Mouse (Mus musculus) heart, adult 2 months (tissue): ENCODE measurements at regions not wholly inside any gene's neighbourhood (a gene's known extent, or its start where the extent isn't known, plus 50 kb on each side); places are given as distances from the start of the nearest gene placed in this dataset.

ENCODE experiments used
- DNase-seq, 2 experiments: peaks; one replicate each; pipeline ENCODE4 v3.0.0; 2021
- H3K27ac ChIP-seq: fragments of 200-600 bp; 2 replicates; pipeline ENCODE4 v1.8.1; 2022
- H3K27me3 ChIP-seq: fragments of 200-500 bp; 2 replicates; pipeline ENCODE4 v1.6.1; 2012; ENCODE audit warnings: mild to moderate bottlenecking, low read length, inconsistent platforms, mixed read lengths; ENCODE audit not compliant: control insufficient read depth, insufficient read depth
- H3K36me3 ChIP-seq: fragments of 200-500 bp; 2 replicates; pipeline ENCODE4 v1.6.1; 2012; ENCODE audit warnings: low read length, inconsistent platforms; ENCODE audit not compliant: control insufficient read depth, insufficient read depth
- H3K4me1 ChIP-seq: fragments of 200-500 bp; 2 replicates; pipeline ENCODE4 v1.6.1; 2011; ENCODE audit warnings: low read length; ENCODE audit not compliant: control insufficient read depth, insufficient read depth
- H3K4me3 ChIP-seq: fragments of 200-600 bp; 2 replicates; pipeline ENCODE4 v1.8.1; 2022
- H3K79me2 ChIP-seq: fragments of 200-500 bp; replicated peaks from 2 replicates; pipeline ENCODE4 v1.6.1; 2012; ENCODE audit warnings: mild to moderate bottlenecking, inconsistent platforms, low read length, moderate library complexity, mixed read lengths; ENCODE audit not compliant: control insufficient read depth, insufficient read depth
- H3K9ac ChIP-seq: fragments of 200-500 bp; 2 replicates; pipeline ENCODE4 v1.6.1; 2012; ENCODE audit warnings: low read depth, mild to moderate bottlenecking, control low read depth, inconsistent platforms, low read length, mixed read lengths
- CTCF ChIP-seq: fragments of 200-600 bp; IDR thresholded peaks from 2 replicates; pipeline ENCODE4 v1.8.1; 2022; ENCODE audit warnings: antibody characterized with exemption, mild to moderate bottlenecking, moderate library complexity
- EP300 ChIP-seq: fragments of 200-500 bp; IDR thresholded peaks from 2 replicates; pipeline ENCODE4 v1.6.1; 2011; ENCODE audit warnings: low read depth, low read length, control low read depth; ENCODE audit not compliant: insufficient read depth
- POLR2A ChIP-seq: fragments of 200-500 bp; IDR thresholded peaks from 2 replicates; pipeline ENCODE4 v1.6.1; 2011; ENCODE audit warnings: mild to moderate bottlenecking, low read depth, low read length, control low read depth; ENCODE audit not compliant: insufficient read depth
- WGBS: fragments of 180-500 bp; shearing (Covaris S2); methylation state at CpG from one replicate; pipeline ENCODE4 v1.1.7; 2018; 5-methylcytosine and 5-hydroxymethylcytosine counted together
- intact Hi-C: fragments of 180-260 bp; cut with DNase I; formaldehyde crosslinking; loops from one replicate; pipeline ENCODE4 v1.15.1; 2025

GRCm38 (mm10) chr13:46193131-46193530, 80.4 kb upstream of the Stmnd1 start:
- WGBS: 97% methylated on average over 1 of the region's 1 CpGs
- no peak overlapping the region for H3K9ac ChIP-seq
- no peak for TF ChIP-seq EP300
- no peak for TF ChIP-seq POLR2A
- no peak for TF ChIP-seq CTCF
- intact Hi-C loops: no loop called here
- no peak overlapping the region for H3K27ac ChIP-seq
- no peak overlapping the region for H3K4me3 ChIP-seq
- H3K27me3 ChIP-seq: no peaks in the 10 kb centered on the region
- no peaks in the 10 kb centered on the region for H3K79me2 ChIP-seq
- H3K36me3 ChIP-seq: no peaks in the 10 kb centered on the region
- DNase-seq: no peak
- H3K4me1 ChIP-seq: no peaks in the 10 kb centered on the region

GRCm38 (mm10) chr13:46189726-46190125, 83.8 kb upstream of the Stmnd1 start:
- intact Hi-C loops: no loop called here

GRCm38 (mm10) chr13:46182851-46183250, 90.7 kb upstream of the Stmnd1 start:
- 61% methylated on average over 8 of the region's 8 CpGs for WGBS
- no peak overlapping the region for H3K4me3 ChIP-seq

More at GRCm38 (mm10) chr13:46189726-46190125, 83.8 kb upstream of the Stmnd1 start:
- TF ChIP-seq CTCF: no peak
- no peak for TF ChIP-seq POLR2A
- TF ChIP-seq EP300: no peak
- H3K36me3 ChIP-seq: no peaks in the 10 kb centered on the region
- no peak overlapping the region for H3K4me3 ChIP-seq
- H3K9ac ChIP-seq: no peak overlapping the region
- 82% methylated on average over 2 of the region's 2 CpGs for WGBS
- no peaks in the 10 kb centered on the region for H3K4me1 ChIP-seq
- DNase-seq: no peak
- H3K27me3 ChIP-seq: no peaks in the 10 kb centered on the region
- no peak overlapping the region for H3K27ac ChIP-seq
- H3K79me2 ChIP-seq: no peaks in the 10 kb centered on the region

GRCm38 (mm10) chr13:46180606-46181133, 92.9 kb upstream of the Stmnd1 start:
- no peak overlapping the region for H3K4me3 ChIP-seq
- TF ChIP-seq POLR2A (no peak), CTCF (no peak)
- peak overlapping the region; percentile 7 for H3K27ac ChIP-seq
- WGBS: 30% methylated on average over 12 of the region's 12 CpGs
- intact Hi-C loops: loop anchor here (5.0 kb wide), 1 partner anchor 77 kb away; no protein-coding TSS in a partner anchor
- peaks cover 3% of the 10 kb centered on the region for H3K4me1 ChIP-seq
- no peaks in the 10 kb centered on the region for H3K36me3 ChIP-seq
- DNase-seq: peak; percentile 21 to 35
- H3K9ac ChIP-seq: no peak overlapping the region
- H3K79me2 ChIP-seq: no peaks in the 10 kb centered on the region
- H3K27me3 ChIP-seq: no peaks in the 10 kb centered on the region

More at GRCm38 (mm10) chr13:46182851-46183250, 90.7 kb upstream of the Stmnd1 start:
- Histone ChIP-seq H3K79me2 (no peaks in the 10 kb centered on the region), H3K27ac (no peak overlapping the region), H3K9ac (no peak overlapping the region), H3K36me3 (no peaks in the 10 kb centered on the region), H3K27me3 (no peaks in the 10 kb centered on the region), H3K4me1 (peaks cover 3% of the 10 kb centered on the region)
- intact Hi-C loops: loop anchor here (5.0 kb wide), 1 partner anchor 74 kb away; no protein-coding TSS in a partner anchor
- no peak for DNase-seq
- TF ChIP-seq EP300: no peak
- TF ChIP-seq CTCF: peak; percentile 77
- no peak for TF ChIP-seq POLR2A

- no peak for DNase-seq
- no peak overlapping the region for H3K9ac ChIP-seq
- no peaks in the 10 kb centered on the region for H3K27me3 ChIP-seq
- H3K4me1 ChIP-seq: peaks cover 3% of the 10 kb centered on the region
- WGBS: 92% methylated on average over 3 of the region's 3 CpGs
- H3K36me3 ChIP-seq: no peaks in the 10 kb centered on the region
- no peak overlapping the region for H3K4me3 ChIP-seq
- intact Hi-C loops: loop anchor here (5.0 kb wide), 1 partner anchor 77 kb away; no protein-coding TSS in a partner anchor
- H3K27ac ChIP-seq: no peak overlapping the region
- no peaks in the 10 kb centered on the region for H3K79me2 ChIP-seq
- TF ChIP-seq EP300 (no peak), POLR2A (no peak), CTCF (no peak)
Measured at GRCm38 (mm10) chr13:46179916-46180315, 93.6 kb upstream of the Stmnd1 start.

GRCm38 (mm10) chr13:46173103-46173502, 100.4 kb upstream of the Stmnd1 start:
- Histone ChIP-seq H3K4me3 (no peak overlapping the region), H3K9ac (no peak overlapping the region), H3K4me1 (no peaks in the 10 kb centered on the region), H3K27me3 (no peaks in the 10 kb centered on the region), H3K36me3 (no peaks in the 10 kb centered on the region), H3K79me2 (no peaks in the 10 kb centered on the region), H3K27ac (no peak overlapping the region)
- 71% methylated on average over 8 of the region's 8 CpGs for WGBS
- no peak for DNase-seq
- intact Hi-C loops: no loop called here
- TF ChIP-seq CTCF (no peak), POLR2A (no peak), EP300 (no peak)
